Mouse (Mus musculus): ENCODE measurements around the gene Phpt1.

Phpt1 gene

DNA sequence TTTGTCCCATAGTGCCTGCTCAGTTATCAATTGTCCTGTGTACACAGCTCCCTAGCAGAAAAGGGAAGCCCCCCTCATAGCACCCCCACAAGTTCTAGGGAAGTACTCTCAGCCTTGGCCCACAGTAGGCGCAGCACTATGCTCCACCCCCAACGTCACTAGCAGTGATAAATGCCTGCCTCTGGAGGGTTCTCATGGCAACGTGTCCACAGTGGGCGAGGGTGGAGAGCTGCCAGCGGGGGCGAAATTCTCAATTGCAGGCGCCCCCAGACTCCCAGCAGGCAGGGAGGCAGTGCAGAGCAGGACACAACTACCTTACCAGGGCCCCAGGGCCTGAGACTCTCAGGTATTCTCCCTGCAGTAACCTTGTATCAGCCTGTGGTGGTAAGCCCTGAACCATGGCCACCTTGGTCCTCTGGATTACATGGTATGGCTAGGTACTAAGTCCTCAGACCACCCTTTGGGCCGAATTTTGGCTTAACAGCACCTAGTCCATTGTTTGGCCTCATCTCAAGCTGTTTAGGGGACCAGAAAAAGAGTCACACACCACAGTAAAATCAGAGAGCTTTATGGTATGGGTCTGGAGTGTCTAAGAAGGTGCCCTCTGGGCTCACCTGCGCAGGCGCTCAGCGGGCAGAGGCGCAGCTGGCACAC lies 7.6 kb upstream of the Phpt1 start:
- DNase-seq (ENCODE audit: low spot score), result no peak

- no peak for DNase-seq (ENCODE audit: low spot score)
These were observed 6.9 kb upstream of the Phpt1 start for GRCm38 (mm10) chr2:25581901-25582301.

DNA sequence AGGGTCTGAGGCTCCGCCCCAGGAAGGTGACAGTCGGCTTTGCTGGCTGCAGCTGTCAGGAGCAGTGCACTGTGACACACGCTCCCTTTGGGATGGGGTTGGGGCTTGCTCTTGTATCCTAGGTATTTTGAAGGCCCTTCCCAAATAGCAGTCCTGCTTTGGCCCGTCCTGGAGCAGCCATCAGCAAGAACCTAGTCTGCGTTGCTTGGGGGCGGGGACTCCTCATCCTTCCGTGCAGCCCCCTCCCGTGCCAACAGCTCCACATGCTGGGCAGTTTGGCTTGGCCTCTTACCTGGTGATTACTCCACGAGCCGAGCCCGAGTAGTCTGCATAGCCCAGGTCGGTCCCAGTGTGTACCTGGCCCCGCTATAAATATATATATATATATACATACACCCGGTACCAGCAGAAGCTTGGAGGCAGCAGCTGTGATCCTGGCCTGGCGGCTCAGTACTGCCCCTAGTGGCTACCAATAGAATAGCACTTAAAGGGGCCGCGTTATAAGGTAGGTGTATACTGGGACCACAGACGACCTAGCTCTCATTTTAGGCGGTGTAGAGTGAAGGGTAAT lies 6.4 kb upstream of the Phpt1 start, which contains the start of gene Ajm1:
TSS of gene Ajm1 (minus strand) at position 464 of the 571 bp plus-strand sequence.
- DNase-seq (ENCODE audit: low spot score), result peak; percentile 60

- no peak for DNase-seq (ENCODE audit: low spot score)
These were observed 5.6 kb upstream of the Phpt1 start for GRCm38 (mm10) chr2:25580621-25581101.

DNA sequence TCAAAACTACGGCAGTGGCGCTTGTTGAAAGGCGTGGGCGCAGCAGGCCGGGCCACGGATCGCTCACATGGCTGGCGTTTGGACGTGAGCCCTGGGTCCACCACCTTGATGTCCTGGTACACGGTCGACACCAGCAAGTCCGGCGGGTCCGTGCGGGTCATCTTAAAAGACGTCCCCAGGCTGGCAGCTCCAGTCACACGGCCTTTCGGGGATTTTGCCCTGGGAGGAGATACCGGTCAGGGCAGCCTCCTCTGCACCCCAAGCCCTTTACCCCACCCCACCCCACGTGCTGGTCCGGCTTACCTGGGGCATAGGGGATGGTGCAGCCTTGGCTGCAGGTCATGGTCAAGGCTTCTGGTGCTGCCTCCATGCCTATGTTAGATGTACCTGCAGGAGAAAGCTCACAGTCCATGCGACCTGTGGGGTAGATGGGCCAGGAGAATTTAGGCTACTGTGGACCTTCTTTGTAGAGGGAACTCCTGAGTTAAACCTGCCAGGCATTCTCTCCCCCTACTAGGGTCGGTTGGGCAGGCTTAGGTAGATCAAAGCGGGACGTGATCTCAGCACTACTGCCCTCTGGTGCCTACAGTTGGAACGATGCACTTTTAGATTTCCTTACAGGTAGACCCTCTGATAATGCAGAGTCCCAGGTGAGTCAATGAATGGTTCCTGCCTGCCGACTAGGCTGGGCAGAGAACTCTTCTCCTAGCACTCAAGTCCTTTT lies 4.9 kb upstream of the Phpt1 start:
- DNase-seq (ENCODE audit: low spot score), result no peak

- no peak for DNase-seq (ENCODE audit: low spot score)
These were observed 4.0 kb upstream of the Phpt1 start for GRCm38 (mm10) chr2:25578796-25579736.

GRCm38 (mm10) chr2:25577951-25578795 lies 3.1 kb upstream of the Phpt1 start:
- DNase-seq (ENCODE audit: low spot score), result no peak

DNA sequence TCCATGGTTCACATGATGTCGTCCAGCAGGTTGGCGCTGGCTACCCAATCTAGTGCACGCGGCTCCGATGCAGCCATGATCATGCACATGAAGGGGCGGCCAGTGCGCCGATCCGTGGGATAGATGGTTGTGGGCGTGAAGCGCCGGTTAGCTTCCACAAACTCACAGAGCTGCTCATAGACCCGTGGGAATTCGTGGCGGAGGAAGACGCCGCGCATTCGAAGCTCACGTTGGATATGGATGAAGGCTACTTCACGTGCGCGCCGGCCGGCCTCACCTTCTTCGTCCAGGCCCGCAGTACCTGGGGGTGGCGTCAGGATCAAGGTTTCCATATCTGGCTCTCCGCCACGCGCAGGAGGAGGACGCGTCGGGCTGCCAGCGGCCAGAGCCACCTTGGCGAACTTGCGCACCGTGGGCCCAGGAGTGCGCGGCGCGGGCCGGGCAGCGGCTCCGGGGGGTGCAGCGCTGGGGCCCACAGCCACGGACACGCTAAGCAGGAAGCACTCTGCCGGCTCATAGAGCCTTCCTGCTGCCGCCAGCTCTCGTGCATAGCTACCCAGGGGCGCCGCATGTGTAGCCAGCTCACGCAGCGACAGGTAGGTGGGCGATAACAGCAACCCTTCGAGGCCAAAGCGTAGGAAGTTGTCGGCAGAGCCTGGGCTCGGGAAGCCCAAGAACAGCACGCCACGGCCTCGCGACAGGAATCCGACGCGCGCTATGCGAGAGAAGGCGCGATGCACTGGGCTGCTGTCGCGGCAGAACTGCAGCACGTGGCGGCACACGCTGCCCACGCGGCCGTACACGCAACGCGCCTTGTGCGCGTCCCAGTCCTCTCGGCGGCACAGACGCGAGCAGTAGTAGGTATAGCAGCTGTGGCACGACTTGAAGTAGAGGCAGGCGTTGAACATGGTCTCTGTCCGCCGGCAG lies 2.2 kb upstream of the Phpt1 start:
- DNase-seq (ENCODE audit: low spot score), result no peak

DNA sequence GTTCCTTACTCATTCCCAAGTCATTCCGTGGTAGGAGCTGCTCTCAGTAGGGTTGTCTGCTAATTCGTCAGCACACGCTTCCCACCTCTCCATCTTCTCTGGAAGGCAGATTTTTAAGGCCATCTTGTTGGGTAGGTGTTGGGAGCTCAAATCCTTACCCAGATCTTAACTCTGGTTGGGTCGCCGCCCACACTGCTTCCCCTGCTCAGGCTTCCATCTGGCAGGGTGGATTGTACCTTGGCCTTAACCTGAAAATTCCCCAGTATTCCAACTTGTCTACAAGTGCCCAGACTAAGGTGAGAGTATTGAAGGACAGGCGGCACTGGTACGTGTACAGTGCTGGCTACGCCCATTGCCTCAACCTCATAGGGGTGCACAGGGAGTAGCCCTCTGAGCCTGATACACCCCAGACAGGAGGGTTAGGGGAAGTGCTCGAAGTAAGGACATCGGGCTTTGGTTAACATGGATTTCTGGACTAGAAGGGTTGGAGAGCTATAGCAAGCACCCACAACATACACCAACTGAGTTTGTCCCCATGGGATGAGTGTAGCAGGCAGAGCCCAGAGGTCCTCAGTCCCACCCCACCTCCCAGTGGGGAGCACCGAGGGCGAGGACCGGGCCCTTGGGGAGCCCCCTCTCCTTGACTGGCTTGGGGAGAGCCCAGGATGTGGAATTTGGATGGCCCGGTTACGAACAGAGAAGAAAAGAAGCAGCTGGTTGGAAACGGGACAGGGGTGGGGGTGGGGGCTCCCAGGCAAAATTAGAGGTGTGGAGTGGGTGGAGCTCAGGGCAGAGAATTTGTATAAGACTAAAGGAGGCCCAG lies 1.2 kb upstream of the Phpt1 start:
- no peak for DNase-seq (ENCODE audit: low spot score)

DNA sequence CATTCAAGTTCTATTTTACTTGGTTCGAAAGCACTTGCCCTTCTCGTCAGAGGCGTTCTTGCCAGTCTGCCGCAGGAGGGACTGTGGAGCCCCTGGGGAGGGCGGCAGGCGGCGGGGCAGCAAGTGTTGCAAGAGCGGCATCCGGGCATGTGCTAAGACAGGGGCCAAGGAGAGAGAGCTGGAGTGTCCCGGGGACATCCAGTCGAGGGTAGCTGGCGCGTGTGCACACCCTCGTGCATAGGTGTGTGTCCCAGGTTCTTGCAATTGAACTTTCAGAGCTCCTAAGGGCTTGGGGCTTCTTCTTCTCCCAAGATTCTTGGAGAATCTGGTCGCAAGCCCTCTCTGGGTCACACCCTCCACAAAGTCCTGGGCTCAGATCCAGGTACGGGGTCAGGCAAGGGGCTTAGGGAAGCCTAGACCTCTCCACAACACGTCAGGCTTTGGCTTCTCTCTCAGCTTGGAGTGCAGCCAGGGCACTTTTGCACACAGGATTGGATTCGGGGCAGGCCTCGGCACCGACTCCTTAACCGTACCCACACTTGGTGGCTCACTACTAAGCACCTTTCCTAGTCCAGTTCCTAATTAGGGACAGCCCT lies 506 bp upstream of the Phpt1 start:
- peak; percentile 73 for DNase-seq (ENCODE audit: low spot score)

GRCm38 (mm10) chr2:25574136-25574535 lies 888 bp downstream of the Phpt1 start:
- DNase-seq (ENCODE audit: low spot score), result no peak

GRCm38 (mm10) chr2:25573068-25573467 lies 2.0 kb downstream of the Phpt1 start:
- DNase-seq (ENCODE audit: low spot score), result no peak

DNA sequence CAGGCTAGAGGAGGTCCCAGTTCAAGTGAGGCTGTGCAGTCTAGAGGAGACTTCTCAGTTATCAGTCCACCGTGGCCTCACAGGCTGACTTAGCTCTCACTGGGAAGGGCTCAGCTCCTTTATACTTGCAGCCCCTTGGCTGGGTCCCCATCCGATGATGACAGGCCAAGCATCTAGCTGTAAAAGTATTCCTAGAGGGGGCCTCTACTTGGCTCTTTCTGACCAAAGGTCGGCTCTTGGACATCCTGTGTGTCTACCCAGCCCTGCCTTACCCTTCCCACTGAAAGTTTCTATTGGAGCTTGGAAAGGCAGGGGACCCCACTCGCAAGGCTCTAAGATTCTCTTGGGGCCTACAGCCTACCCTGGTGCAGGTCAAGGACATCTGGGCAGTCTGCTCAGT lies 3.8 kb downstream of the Phpt1 start:
- no peak for DNase-seq (ENCODE audit: low spot score)

DNA sequence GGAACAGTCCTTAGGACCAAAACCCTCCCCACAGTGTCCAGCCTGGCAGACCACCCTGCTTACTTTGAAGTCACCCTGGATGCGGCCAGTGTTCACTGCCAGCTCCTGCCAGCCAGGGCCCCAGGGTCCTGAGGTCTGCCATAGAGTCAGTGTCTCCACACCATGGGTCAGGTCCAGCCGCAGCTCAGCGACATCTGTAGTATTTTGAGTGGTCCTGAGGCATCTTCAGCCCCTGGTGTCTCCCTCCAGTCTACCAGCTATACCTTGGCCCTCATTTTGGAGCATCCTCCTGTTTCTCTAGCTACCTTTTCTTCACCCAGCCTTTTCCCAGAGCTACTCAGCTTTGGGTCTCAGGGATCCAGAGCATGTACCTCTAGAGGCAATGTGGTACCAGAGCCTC lies 5.7 kb downstream of the Phpt1 start:
- DNase-seq (ENCODE audit: low spot score), result no peak

DNA sequence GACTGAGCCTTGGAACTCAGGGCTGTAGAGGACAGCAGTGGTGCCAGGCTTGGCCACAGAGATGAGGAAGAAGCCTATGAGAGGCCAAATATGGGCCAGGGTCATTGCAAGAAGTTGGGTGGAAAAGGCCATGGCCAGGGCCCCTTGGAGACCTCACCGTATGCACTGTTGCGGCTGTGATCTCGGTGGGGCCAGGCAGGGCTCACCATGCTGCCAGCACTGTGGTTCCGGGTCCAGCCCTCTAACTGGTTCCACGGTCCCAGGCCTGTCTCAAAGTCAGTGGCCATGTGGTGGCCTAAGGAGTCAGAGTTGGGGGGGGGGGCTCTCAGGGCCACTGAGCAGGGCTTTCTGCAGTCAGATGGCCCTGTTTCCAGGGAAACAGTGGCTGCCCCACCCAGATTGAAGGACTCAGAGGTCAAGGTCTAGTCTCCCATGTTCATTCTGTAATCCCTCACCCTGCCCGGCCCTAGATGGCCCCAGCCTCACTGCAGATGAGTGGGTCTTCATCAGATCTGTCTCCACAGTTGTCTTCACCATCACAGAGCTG lies 6.5 kb downstream of the Phpt1 start:
- DNase-seq (ENCODE audit: low spot score), result no peak

DNA sequence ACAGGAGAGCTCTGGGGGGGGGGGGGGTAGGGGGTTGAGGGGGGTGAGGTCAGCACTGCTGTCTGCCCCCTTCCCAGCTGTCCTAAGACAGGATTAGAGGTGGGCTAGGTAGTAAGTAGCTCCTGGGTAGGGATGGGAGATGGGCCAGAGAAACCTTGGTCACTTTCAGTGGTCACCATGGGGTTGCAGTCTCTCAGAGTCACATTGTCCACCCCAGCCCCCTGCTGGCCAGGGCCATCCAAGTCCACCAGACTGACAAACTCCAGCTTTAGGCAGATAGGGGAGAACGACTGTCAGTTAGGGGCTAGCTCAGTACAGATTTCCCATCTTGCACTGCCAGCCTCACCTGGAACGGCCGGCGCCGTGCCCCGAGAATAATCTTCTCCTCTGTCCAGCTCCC lies 8.5 kb downstream of the Phpt1 start:
- no peak for DNase-seq (ENCODE audit: low spot score)

- DNase-seq (ENCODE audit: low spot score), result no peak
These were observed 9.3 kb downstream of the Phpt1 start for GRCm38 (mm10) chr2:25565741-25566140.

DNA sequence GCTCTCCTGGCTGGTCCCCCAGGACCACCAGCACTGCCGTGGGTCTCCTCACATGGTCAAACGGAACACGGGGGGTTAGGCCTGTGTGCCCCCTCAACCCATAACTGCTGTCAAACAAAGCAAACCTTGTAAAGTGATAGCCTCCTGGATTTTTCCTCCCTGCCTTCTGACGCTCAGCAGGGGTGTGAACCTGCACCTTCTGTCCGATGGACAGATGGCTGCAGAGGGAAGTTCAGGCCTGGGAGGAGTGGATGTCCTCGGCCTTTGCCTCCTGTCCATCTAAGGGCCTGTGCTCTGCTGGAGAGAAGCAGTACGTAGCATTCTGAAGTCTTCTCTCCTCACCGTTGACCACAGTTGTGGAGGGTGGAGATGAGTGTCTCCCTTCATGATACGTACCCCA lies 13.1 kb downstream of the Phpt1 start:
- DNase-seq (ENCODE audit: low spot score), result no peak

Data from adipocyte (in vitro differentiated cells).